Mouse (Mus musculus) megakaryocyte, embryonic 14.5 days (primary cell): ENCODE data around the gene Ncor1.

Experiments used
- FLI1 ChIP-seq: IDR thresholded peaks from 2 replicates; pipeline ENCODE4 v1.6.1; 2012; ENCODE audit warnings: low read length, inconsistent platforms, mixed read lengths
- GATA1 ChIP-seq: IDR thresholded peaks from 3 replicates; pipeline ENCODE4 v1.6.1; 2012; ENCODE audit warnings: mixed read lengths, low read length, inconsistent platforms, borderline replicate concordance

DNA sequence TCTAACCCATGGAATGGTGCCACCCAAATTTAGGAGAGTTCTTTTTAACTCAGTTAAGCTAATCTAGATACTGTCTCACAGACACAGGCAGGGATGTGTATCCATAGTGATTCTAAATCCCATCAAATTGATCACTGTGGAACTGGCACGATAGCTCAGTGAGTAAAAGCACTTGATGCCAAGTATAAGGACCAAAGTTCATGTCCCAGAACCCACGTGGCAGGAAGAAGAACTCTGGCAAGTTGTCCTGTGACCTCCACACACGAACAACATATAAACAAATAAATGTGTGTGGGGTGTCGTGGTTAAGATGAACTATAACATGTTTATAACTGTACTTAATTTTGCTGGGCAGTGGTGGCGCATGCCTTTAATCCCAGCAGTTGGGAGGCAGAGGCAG lies 21.2 kb upstream of the Ncor1 start:
- no peak for TF ChIP-seq GATA1
- TF ChIP-seq FLI1: no peak
